Mouse (Mus musculus): Measurements from ENCODE around the gene Aspdh. TPM values are rescaled to one million over a fixed set of nuclear protein-coding genes. Genes with fewer than 3 reads are reported as not detected.

The Aspdh gene
- total RNA-seq, 4 experiments from 2014 or later, result 11.1 to 13.6 (median 12.4) TPM

DNA sequence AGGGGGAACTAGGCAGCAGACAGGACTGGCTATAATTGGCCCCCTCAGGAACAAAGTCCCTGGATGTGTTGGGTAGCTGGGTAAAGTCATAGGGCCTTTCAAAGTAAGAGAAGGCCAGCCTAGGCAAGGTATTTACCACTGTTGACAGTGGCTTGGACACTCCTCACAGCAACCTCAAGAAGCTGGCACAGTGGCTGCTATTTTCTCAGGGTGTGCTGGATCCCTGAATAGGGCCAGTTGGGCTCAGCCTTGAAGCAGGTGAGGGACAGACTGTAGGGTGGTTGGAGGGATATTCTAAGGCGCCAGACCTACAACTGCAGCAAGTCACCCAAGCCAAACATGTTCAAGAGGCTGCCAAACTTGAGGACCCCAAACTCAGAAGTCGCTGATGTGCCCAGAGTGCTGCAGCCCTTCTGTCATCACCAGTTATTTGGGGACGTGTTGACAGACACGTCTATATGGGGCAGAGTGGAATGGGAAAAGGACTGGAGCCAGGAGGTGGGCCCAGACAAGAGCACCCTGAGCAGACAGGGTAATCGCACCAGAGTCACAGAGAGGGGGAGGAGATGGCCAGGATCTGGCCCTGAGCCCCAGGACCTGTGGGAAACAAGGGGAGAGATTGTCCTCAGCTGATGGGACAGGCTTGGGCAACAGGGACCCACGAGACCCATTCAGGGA, 6.8 kb downstream of the Aspdh start:
- peak in 1 of 2 experiments; percentile 25 for DNase-seq (ENCODE audit: low spot score in 2 of 2)

DNA sequence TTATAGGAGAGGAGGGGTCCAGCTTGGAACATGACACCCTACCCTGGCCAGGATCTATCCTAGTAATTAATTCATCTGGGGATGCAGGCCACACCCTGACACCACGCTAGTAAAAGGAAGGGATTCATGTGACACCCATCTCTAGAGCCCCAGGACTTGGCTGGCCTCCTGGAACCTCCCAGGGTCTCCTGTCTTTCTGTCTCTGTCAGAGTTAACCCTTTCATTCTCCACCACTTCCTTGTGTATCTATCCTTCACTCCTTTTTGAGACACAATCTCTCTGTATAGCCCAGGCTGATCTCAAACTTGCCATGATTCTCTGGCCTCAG, 7.3 kb downstream of the Aspdh start:
- no peak for DNase-seq (ENCODE audit: low spot score in 2 of 2)

DNA sequence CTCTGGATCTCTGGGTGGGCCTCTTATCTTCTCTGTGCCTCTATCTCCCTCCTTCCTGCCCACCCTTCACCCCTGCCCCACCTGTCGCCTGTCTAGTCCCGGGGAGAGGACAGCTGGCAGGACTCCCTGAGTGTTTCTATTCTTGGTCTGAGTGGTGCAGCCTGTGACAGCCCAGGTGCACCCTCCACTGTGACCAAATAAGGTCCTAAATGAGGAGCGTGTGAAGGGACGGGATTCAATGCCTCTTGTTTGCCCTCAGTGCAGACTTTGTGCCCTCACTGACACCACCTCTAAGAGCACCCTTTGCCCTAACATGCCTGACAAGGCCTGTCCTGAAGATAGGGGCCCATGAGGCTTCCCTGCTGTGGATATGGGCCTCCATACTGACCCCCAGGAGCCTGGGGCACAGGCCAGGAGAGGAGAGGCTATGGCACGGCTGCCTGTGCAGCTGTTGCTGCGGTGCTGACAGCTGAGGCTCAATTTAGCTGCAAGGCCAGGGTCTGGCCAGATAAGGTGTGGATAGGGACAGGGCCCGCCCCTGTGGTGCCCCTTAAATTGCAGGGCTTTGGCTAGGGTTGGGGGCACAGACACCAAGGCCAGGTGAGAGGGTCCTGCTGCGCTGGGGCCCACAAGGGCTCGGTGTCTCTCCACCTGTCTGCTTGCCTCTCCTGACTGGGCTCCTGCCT, 7.9 kb downstream of the Aspdh start:
- no peak for DNase-seq (ENCODE audit: low spot score in 2 of 2)

DNA sequence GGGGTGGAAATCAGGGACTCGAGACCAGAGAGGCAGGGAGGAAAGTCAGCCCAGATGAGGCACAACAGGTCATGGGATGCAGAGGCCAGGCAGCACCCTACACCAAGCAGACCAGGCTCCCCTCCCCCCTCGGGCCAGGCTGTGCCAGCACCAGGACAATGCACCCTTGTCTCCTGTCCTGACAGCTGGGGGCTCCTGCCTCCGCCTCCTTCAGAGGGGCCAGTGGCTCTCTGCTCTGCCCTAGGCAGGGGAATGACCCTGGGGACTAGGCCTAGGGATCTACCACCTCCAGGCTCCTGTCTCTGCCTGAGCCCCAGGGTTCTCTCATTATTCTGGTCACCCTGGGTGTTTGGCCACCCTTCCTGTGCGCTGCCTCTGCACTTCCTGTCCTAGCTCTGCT, 9.2 kb downstream of the Aspdh start:
- DNase-seq (ENCODE audit: low spot score in 2 of 2), result peak; percentile 87 to 91

DNA sequence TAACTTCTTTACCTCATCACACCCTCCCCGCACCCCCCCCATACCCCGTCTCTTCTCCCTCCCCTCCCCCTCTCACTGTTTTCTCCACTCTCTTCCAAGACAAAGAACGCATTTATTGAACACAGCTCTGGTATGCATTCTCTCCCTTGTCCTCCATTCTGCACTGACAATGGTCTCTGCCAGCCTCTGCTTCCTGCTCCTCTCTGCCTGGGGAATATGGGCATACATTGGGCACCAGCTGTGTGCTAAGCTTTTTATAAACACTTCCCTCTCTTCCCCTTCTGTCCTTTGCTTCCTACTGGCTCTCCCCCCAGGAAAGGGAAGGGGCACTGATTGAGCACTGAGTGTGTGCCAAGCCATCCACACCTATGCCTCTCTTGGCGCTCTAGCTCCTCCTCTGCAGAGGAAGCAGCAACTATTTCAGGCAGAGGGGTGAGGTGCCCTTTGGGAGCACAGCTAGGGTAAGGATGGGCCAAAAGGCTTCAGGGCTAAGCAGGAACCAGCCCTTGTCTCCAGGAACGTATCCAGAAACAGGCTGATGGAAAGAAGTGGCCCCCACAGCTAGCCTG, 9.9 kb downstream of the Aspdh start:
- DNase-seq (ENCODE audit: low spot score in 2 of 2), result peak in 1 of 2 experiments; percentile 29

DNA sequence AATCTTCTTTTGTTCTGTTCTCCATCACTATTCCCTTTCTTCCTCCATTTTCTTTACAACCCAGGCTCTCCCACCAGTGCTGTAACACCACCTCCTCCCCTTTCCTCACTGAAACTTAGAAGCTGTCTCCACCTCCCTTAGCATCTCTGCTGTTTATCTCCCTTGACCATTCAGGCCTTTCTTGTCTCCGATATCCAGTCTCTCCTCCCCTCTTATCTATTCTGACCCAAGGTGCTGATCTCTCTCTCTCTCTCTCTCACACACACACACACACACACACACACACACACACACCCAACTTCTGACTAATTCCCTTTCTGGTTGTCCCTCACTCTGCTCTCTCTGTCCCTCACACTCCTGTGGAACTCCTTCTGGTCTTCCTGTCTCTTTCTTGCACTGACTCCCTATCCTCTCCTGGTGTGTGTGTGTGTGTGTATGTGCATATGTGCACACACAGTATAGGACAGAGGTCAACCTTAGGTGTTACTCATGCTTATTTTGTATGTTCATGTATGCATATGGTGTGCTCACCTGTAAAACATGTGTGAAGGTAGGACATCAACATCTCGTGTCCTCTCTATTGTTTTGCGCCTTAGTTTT, 17.7 kb downstream of the Aspdh start:
- DNase-seq (ENCODE audit: low spot score in 2 of 2), result no peak

DNA sequence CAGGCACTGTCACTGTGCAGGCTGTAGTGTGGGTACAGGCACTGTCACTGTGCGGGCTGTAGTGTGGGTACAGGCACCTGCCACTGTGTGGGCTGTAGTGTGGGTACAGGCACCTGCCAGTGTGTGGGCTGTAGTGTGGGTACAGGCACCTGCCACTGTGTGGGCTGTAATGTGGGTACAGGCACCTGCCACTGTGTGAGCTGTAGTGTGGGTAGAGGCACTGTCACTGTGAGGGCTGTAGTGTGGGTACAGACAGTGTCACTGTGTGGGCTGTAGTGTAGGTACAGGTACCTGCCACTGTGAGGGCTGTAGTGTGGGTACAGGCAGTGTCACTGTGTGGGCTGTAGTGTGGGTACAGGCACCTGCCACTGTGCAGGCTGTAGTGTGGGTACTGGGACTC, 18.9 kb downstream of the Aspdh start:
- no peak for DNase-seq (ENCODE audit: low spot score in 2 of 2)

DNA sequence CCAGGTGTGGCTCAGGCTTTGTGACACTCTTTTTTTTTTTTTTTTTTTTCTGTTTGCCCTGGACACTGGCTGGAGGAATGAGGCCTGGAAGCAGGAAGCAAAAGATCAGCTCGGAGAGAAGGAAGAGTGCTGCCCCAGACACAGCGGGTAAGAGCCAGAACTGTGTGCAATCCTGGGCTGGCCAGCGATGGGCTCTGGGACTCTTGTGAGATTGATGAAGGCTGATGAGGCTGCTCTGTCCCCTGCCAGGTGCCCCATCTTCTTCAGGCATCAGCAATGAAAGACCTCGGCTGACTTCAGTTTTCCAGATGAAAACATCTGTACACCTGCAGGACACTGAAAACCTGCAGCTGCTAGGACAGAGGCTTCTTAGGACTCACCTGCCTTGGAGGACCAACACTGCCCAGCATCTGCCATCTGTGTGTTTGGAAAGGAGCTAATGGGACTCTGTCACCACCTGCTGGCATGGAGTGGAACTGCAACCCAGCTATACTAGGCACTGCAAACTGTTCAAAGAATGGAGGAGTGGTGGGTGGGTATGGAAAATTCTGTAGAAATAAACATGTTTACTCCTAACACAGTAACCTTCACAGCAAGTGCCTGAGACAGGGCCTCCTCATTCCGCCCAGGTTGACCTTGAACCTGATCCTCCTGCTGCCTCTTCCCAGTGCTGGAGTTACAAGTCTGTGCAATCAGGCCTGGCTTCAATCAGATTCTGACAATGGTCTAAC, 19.8 kb downstream of the Aspdh start:
- DNase-seq (ENCODE audit: low spot score in 2 of 2), result peak; percentile 72 to 88

DNA sequence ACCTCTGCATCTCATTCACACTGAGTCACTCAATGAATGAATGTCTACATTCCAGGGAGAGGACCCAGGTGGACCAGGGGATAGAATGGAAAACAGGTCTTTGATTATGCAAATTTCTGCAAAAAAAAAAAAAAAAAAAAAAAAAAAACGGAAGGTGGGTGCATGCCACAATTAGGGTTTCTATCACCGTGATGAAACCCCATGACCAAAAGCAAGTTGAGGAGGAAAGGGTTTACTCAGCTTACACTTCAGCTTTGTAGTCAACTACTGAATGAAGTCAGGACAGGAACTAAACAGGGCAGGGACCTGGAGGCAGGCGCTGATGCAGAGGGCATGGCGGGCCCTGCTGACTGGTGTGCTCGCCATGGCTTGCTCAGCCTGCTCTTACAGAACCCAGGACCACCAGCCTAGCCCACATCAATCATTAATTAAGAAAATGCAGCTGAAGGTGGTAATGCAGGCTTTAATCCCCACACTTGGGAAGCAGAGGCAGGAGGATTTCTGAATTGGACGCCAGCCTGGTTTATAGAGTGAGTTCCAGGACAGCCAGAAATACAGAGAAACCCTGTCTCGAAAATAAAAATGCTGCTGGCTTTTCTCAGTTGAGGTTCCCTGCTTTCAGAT, 20.5 kb downstream of the Aspdh start:
- no peak for DNase-seq (ENCODE audit: low spot score in 2 of 2)

DNA sequence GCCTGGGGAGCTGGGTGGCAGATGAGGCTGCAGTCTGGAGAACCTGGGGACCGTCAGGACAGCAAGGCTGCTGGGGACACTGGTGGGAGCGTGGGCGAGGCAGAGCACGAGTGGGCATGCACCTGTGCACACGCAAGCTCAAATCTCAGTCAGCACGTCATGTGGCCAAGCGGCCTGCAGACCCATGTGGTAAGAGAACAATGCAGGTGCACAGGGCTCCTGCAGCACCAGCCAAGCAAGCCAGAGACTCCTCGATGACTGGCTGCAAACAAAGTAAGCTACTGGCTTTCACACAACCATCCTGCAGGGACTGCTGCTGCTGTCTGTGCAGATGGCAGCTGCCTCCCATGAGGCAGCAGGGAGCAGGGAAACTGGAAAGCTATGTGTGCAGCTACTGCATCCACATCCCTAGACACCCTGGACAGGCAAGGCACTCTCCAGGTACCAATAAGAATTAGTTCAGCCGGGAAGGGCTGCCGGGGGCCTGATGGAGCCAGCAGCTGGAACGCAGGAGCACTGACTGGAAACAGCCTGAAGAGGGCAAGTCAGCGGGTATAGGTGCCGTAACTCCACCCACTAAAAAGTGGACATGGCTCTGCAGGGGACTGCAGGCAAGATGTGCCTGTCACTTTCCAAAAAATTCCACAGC, 21.9 kb downstream of the Aspdh start:
- DNase-seq (ENCODE audit: low spot score in 2 of 2), result no peak

DNA sequence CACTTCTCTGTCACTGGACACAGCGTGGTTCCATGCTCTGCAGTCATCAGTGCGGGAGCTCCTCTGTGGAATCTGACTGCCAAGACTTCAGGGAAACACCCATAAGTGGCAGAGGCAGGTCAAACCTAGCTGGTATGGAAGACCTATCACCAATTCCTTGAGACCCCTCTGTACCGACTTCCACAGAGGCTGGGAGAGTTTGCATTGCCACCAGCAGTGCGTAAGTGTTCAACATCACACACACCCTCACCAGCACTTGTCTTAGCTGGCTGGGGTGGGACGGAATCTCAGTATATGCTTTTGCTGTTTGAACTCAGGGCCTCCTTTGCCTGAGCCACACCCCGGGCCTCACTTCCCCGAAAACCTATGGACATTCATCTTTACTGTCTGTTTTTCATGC, 22.7 kb downstream of the Aspdh start:
- DNase-seq (ENCODE audit: low spot score in 2 of 2), result no peak

DNA sequence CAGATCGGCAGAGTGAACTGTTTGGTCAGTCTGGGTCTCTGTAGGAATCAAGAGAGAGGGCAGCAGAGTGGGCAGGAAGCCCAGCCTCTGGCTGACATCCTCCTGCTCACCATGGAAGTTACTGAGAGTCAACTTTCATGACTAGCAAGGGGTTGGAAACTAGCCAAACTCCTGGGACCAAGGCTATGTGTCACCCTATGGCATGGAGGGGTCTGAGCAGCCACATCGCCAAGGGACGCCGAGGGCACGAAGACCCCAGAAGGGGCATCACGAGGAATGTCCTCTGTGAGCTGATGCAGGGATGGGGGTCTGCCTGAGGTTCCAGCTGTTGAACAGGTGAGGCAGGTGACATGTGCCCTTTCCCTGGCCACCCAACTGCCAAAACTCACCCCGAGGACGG, 23.4 kb downstream of the Aspdh start:
- no peak for DNase-seq (ENCODE audit: low spot score in 2 of 2)

DNA sequence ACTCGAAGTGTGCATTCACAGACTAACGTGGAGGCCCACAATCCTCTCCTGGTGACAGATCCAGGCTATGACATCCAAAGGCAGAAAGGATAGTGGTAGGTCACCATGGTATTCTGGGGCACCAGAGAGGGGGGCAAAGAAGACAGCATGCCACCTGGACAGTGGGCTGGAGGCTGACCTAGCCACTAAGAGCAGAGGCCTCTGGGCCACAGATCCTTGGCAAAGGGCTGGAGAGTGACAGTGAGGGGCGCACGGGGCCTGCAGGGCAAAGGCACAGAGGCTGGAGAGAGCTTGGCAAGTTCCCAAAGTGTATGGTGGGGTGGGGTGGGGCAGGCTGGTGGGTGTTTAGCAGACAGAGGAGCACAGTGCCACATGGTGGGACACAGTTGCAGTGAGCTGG, 25.1 kb downstream of the Aspdh start:
- DNase-seq (ENCODE audit: low spot score in 2 of 2), result no peak

DNA sequence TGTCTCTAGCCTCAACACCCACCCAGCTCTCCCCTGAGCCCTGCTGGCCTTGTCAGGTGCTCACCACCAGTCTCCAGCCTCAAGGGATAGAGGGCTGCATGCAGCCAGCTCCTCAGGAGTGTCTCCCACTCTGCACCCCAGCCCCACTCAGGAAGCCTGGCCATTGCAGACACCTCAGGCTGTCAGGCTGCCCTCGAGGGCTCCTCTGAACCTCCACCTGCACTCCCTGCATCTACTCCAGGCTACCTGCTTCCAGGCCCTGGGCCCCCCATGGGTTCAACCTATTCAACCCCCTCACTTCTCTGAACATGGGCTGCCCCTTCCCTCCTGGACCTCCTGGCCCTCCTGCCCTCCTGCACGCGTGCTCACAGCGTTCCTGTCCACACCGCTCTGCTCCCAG, 26.2 kb downstream of the Aspdh start:
- no peak for DNase-seq (ENCODE audit: low spot score in 2 of 2)

DNA sequence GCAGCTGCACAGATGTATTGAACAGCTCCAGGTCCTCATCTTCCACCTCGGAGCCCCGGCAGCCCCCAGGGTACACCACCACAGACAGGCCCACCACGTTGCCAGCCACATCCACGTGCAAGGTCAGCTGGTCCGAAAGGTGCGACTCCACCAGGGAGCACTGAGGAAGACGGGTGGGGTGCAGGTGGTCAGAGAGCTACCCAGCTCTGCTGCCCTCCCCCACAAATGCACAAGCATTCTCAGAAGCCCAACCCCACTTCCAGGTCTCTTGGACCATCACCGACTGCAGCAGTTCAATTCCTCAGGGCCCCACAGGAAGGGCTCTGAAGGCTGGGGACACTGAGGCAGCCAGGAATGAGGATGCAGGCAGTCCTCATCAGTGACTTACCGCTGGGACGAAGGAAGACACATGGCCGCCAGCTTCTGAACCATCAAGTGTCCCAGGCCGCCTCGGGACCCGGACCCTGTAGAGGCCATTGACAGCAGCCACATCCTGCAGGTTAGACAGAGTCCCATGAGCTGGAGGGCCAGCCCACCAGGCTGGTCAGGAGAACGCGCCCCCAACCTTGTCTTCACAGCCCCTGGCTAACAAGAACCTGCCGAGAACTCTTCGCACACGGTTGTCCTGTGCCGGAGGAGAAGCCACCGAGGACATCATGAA, 27.1 kb downstream of the Aspdh start:
- no peak for DNase-seq (ENCODE audit: low spot score in 2 of 2)

DNA sequence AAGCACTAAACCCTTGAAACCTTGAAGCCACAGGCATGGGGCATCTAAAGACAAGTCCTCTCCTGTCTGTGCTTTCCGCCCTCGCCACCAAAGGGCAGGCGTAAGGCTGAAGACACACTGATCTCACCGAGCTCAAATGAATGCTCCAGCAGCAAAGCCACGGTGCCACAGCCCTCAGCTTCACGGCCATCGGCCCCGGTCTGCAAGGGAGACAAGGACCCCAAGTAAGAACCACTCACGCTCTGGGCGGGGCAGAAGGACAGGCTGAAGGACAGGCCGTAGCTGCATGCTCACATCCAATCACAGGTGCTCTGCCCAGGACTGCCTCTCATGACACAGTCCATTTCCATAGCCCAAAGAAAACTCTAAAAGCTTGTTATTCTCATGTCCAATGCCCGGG, 29.5 kb downstream of the Aspdh start:
- no peak for DNase-seq (ENCODE audit: low spot score in 2 of 2)

DNA sequence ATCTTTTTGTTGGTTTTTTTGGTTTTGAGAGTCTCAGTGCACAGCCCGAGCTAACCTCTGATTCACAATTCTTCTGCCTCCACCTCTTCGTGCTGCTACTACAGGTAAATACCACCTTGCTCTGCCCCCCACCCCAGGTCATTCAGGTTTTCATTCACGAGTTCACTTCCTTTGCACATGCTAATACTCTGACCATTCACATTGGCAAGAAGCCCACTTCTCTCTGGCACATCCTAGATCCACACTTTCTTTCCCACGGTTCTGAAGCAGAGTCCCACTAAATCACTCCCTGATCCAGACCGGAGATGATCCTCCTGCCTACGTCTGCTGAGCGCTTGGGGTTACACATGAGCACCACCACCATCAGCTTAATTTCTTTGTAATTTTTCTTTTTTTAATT, 29.9 kb downstream of the Aspdh start:
- DNase-seq (ENCODE audit: low spot score in 2 of 2), result no peak

DNA sequence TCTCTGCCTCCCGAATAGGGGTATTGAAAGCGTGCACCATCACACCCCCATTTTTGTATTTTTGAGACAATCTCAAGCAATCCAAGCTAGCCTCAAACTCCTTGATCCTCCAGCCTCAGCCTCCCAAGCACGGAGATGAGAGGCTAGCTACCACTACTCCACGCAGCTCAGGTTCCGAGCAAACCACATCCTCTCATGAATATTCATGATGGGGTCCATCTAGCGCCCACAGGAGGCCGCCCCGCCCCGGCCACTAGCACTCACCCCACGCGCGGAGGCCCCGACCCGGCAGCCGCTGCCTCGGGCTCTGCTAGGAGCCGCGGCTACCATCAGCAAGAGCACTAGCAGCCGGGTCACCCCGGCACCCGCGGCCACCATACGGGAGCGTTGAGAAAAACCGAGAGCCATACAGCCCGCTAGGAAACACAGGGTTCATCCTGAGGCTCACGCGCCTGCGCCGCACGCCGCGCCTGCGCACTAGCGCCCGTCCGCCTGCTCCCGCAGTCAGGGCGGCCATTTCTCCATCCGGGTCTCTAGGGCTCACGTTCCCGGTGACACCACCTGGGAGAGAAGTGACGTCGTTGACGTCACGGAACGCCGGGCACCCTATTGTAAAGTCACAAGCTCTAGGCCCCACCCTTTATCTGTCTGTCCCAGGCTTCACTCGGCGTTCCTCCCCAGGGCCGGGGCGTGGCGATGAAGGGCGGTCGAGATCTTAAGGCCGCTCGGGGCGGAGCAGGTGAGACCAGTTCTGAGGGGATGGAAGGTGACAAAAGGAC, 31.0 kb downstream of the Aspdh start, which contains the start of the genes Emc10 and Fam71e1:
Gene Emc10 (minus strand): TSS at position 538 of the 779 bp plus-strand sequence.
Gene Fam71e1 (plus strand): TSS at position 590 of the 779 bp plus-strand sequence.
- DNase-seq (ENCODE audit: low spot score in 2 of 2), result peak; percentile 98

DNA sequence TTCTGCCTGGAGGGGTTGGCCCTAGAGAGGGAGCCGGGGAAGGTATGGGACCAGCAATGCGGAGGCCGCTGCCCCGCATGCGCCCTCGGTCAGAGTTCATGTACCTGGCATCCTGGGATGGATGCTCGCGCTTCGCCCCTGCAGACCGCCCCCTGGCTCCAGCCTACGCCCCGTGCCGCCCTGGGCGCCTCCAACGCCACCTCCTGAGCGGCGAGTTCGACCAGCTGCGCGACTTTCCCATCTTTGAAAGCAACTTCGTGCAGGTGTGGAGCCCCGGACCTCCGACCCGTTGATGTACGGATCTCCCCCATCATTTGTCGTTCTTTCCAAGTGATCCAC, 31.5 kb downstream of the Aspdh start:
- no peak for DNase-seq (ENCODE audit: low spot score in 2 of 2)
